Mouse (Mus musculus) small intestine, adult 2 months (tissue): Measurements from ENCODE around the gene Myo18a. TPM values are rescaled to one million over a fixed set of nuclear protein-coding genes. Genes with fewer than 3 reads are reported as not detected.

Source experiments
- H3K27ac ChIP-seq: fragments of 200-500 bp; 2 replicates; pipeline ENCODE4 v1.5.1; 2012; ENCODE audit warnings: low read depth, low read length, control low read depth, inconsistent platforms; ENCODE audit not compliant: insufficient read depth
- H3K27me3 ChIP-seq: fragments of 200-500 bp; 2 replicates; pipeline ENCODE4 v1.6.1; 2012; ENCODE audit warnings: mild to moderate bottlenecking, moderate library complexity, low read length, inconsistent platforms; ENCODE audit not compliant: control insufficient read depth, insufficient read depth
- H3K36me3 ChIP-seq: fragments of 200-500 bp; 2 replicates; pipeline ENCODE4 v1.6.1; 2012; ENCODE audit warnings: mild to moderate bottlenecking, low read length, control low read depth, inconsistent platforms; ENCODE audit not compliant: control insufficient read depth, insufficient read depth
- H3K4me1 ChIP-seq: fragments of 200-500 bp; 2 replicates; pipeline ENCODE4 v1.6.1; 2012; ENCODE audit warnings: low read length, inconsistent platforms, mixed read lengths; ENCODE audit not compliant: control insufficient read depth, insufficient read depth, insufficient read length
- H3K4me3 ChIP-seq: fragments of 200-500 bp; 2 replicates; pipeline ENCODE4 v1.5.1; 2012; ENCODE audit warnings: low read depth, mild to moderate bottlenecking, control low read depth, inconsistent platforms, low read length, moderate library complexity
- CTCF ChIP-seq: fragments of 200-500 bp; IDR thresholded peaks from 2 replicates; pipeline ENCODE4 v1.5.1; 2012; ENCODE audit warnings: low read depth, mild to moderate bottlenecking, control low read depth, inconsistent platforms, low read length, moderate library complexity, mixed read lengths; ENCODE audit not compliant: insufficient replicate concordance, insufficient read length; ENCODE audit errors: extremely low read depth
- POLR2A ChIP-seq: fragments of 200-500 bp; IDR thresholded peaks from 2 replicates; pipeline ENCODE4 v1.6.1; 2012; ENCODE audit warnings: low read depth, mild to moderate bottlenecking, control low read depth, inconsistent platforms, low read length, moderate library complexity
- WGBS: fragments of 180-500 bp; shearing (Covaris S2); methylation state at CpG from one replicate; pipeline ENCODE4 v1.1.7; 2018; 5-methylcytosine and 5-hydroxymethylcytosine counted together
- polyA plus RNA-seq: library from polyadenylated mRNA; depleted of rRNA; stranded (reverse); fragments of >200 nt; gene quantifications from 2 replicates; pipeline ENCODE4 v1.2.3, GENCODE M21; 2012

The Myo18a gene
- polyA plus RNA-seq, 1 experiment: 149 TPM

- WGBS: 20% methylated on average over 5 of the region's 5 CpGs
- H3K4me3 ChIP-seq: no peak overlapping the region
- H3K36me3 ChIP-seq: peaks cover 87% of the 10 kb centered on the region
- H3K4me1 ChIP-seq: peaks cover 8% of the 10 kb centered on the region
- no peak for TF ChIP-seq CTCF
- no peak for TF ChIP-seq POLR2A
- H3K27me3 ChIP-seq: no peaks in the 10 kb centered on the region
- H3K27ac ChIP-seq: no peak overlapping the region
Measured at GRCm38 (mm10) chr11:77848131-77848530, 85.1 kb downstream of the Myo18a start.

DNA sequence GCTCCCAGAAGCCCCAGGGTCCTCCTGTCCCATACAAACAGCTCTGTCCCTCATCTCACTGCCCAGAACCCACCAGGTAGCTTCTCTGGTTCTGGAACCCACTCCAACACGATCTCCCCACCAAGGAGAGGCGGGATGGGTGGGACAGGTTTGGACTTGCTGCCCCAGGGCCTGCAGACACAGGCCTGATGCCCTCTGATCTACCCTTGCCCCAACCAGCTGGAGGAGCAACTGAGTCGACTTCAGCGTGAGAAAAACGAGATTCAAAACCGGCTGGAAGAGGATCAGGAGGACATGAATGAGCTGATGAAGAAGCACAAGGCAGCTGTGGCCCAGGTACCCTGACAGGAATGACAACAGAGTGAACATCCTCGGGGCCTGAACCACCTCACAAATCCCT, 86.1 kb downstream of the Myo18a start:
- H3K27ac ChIP-seq: no peak overlapping the region
- TF ChIP-seq CTCF (no peak), POLR2A (no peak)
- no peaks in the 10 kb centered on the region for H3K27me3 ChIP-seq
- whole genome bisulfite sequencing: 89% methylated on average over 7 of the region's 7 CpGs
- H3K36me3 ChIP-seq: peaks cover 86% of the 10 kb centered on the region
- H3K4me3 ChIP-seq: no peak overlapping the region
- H3K4me1 ChIP-seq: peaks cover 15% of the 10 kb centered on the region

GRCm38 (mm10) chr11:77850401-77851244, 87.6 kb downstream of the Myo18a start:
- H3K27ac ChIP-seq: no peak overlapping the region
- TF ChIP-seq POLR2A (no peak), CTCF (no peak)
- H3K36me3 ChIP-seq: peaks cover 83% of the 10 kb centered on the region

GRCm38 (mm10) chr11:77851483-77852010, 88.5 kb downstream of the Myo18a start:
- TF ChIP-seq CTCF (no peak), POLR2A (no peak)
- 94% methylated on average over 6 of the region's 6 CpGs for WGBS
- no peak overlapping the region for H3K27ac ChIP-seq
- H3K4me1 ChIP-seq: peaks cover 19% of the 10 kb centered on the region
- H3K36me3 ChIP-seq: peaks cover 76% of the 10 kb centered on the region
- no peak overlapping the region for H3K4me3 ChIP-seq
- no peaks in the 10 kb centered on the region for H3K27me3 ChIP-seq

More at GRCm38 (mm10) chr11:77850401-77851244, 87.6 kb downstream of the Myo18a start:
- H3K4me1 ChIP-seq: peaks cover 19% of the 10 kb centered on the region
- no peaks in the 10 kb centered on the region for H3K27me3 ChIP-seq
- no peak overlapping the region for H3K4me3 ChIP-seq
- WGBS: 78% methylated on average over 24 of the region's 24 CpGs

GRCm38 (mm10) chr11:77852195-77852594, 89.1 kb downstream of the Myo18a start:
- Histone ChIP-seq H3K27me3 (no peaks in the 10 kb centered on the region), H3K4me1 (peaks cover 18% of the 10 kb centered on the region), H3K36me3 (peaks cover 74% of the 10 kb centered on the region), H3K27ac (no peak overlapping the region), H3K4me3 (no peak overlapping the region)
- WGBS: 82% methylated on average over 3 of the region's 3 CpGs
- no peak for TF ChIP-seq CTCF
- TF ChIP-seq POLR2A: no peak

DNA sequence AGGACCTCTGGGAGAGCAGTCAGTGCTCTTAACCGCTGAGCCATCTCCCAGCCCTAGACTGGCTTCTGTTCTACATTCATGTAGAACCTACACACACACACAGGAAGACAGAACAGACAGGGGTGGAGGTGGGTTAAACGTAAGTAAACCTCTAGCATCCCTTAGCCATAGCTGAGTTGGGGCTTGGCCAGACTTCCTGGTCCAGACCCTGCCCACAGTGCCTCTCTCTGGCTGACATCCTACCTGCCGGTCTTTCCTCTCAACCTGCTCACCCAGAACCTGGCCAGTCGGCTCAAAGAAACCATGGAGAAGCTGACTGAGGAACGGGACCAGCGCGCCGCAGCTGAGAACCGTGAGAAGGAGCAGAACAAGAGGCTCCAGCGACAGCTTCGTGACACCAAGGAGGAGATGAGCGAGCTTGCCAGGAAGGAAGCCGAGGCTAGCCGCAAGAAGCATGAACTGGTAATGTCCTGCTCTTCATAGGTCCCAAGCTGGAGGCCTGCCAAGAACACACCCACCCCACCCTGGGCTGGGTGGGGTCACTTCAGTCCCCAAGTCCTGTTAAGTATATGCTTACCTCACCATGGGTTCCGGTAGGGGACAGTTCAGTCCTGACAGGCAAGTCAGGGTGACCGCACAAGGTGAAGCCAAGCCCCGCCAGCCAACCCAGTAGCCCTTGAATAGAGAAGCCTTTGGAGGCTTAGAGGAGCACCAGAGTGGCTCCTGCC, 90.1 kb downstream of the Myo18a start:
- Histone ChIP-seq H3K27me3 (no peaks in the 10 kb centered on the region), H3K4me3 (no peak overlapping the region), H3K36me3 (peaks cover 75% of the 10 kb centered on the region), H3K4me1 (peaks cover 12% of the 10 kb centered on the region), H3K27ac (no peak overlapping the region)
- no peak for TF ChIP-seq CTCF
- TF ChIP-seq POLR2A: no peak
- WGBS: 88% methylated on average over 17 of the region's 17 CpGs

DNA sequence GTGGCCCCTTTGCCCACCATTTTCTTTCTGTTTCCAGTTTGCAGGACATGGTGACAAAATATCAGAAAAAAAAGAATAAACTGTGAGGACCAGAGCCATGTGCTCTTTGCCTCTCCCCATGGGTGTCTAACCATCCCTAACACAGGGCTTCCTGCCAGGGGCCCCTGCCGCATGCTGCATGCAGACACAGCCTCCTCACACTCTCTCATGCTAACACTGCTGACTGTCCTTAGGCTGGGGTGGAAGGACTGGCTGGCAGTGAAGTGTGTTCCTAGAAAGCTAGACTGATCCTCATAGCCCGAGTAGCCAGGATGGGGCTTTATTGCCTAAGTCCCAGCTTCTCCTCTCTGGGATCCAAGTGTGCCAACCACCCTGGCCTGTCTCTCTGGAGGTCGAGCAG, 91.6 kb downstream of the Myo18a start:
- H3K4me1 ChIP-seq: peaks cover 12% of the 10 kb centered on the region
- H3K36me3 ChIP-seq: peaks cover 73% of the 10 kb centered on the region
- no peaks in the 10 kb centered on the region for H3K27me3 ChIP-seq
- H3K27ac ChIP-seq: no peak overlapping the region
- no peak for TF ChIP-seq POLR2A
- no peak for TF ChIP-seq CTCF
- H3K4me3 ChIP-seq: no peak overlapping the region
- WGBS: 77% methylated on average over 3 of the region's 3 CpGs
